Mouse (Mus musculus) left cerebral cortex, adult 2 months (tissue): Measurements from ENCODE around the gene Trio. TPM values are rescaled to one million over a fixed set of nuclear protein-coding genes. Genes with fewer than 3 reads are reported as not detected.
"Not testable (repeated sequence)": the region's sequence is repeated elsewhere in the genome, so short reads cannot be mapped to it uniquely, and the experiment has no call there.

Source experiments
- DNase-seq, 2 experiments: peaks; one replicate each; pipeline ENCODE4 v3.0.0; 2021 to 2022; ENCODE audit warnings: low spot score in 2 of 2, mixed read lengths in 1 of 2; ENCODE audit errors: extremely low spot score in 1 of 2
- H3K27ac ChIP-seq: fragments of 200-600 bp; 2 replicates; pipeline ENCODE4 v1.8.1; 2022
- H3K4me3 ChIP-seq: fragments of 200-600 bp; 2 replicates; pipeline ENCODE4 v1.8.1; 2022
- CTCF ChIP-seq: fragments of 200-600 bp; IDR thresholded peaks from 2 replicates; pipeline ENCODE4 v1.8.1; 2022; ENCODE audit warnings: antibody characterized with exemption, mild to moderate bottlenecking, moderate library complexity
- intact Hi-C: fragments of 180-260 bp; cut with DNase I; formaldehyde crosslinking; loops from one replicate; pipeline ENCODE4 v1.15.1; 2025
- total RNA-seq, 2 experiments: library from RNA; stranded (reverse); gene quantifications; 2 replicates each; pipeline ENCODE4 v1.2.3; 2021

Trio gene
- total RNA-seq, 2 experiments from 2014 or later: 252 to 279 TPM

DNA sequence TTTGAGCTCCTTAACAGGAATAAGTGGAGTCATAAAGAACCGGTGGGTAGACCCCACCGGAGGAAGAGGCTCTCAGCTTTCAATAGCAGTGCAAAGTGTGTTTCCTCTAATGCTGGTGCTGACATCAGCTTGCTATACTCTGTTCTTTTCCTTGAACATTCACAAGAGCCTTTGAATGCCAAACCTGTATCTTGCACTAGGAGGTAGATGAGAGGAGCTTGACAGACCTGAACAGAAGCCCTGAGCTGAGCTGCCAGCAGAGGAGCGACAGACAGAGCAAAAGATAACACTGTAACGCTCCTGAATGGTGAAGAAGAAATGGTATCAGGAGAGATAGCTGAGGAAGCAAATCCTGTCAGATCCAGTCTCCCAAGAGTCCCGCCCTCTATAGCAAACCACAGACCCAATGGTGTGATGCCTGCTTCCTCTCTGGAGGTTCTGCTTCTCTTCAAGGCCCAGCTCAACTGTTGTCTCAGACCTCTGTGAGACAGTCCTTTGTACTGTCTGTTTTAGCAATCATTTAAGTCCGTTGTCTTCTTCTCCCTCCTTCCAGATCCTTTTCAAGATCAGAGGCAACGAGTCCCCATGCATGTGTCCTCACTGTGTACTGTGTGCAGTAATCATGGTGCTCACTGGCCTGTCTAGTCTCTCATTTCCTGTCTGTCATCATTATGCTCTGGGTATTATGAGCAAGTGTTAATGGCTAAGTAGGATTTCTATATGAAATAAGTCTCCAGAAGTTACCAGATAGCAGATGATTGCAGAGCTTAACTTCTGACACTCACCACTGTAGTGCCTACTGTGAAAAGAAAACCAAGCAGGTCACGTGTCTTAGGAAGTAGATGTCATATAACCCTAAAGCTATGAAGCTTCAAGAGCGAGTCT lies 300.6 kb downstream of the Trio start:
- Histone ChIP-seq H3K4me3 (no peak overlapping the region), H3K27ac (0 out of 2 replicates have a peak overlapping the region, but pooled peaks have one; percentile 30)
- no peak for TF ChIP-seq CTCF
- intact Hi-C loops: no loop called here
- DNase-seq: no peak

DNA sequence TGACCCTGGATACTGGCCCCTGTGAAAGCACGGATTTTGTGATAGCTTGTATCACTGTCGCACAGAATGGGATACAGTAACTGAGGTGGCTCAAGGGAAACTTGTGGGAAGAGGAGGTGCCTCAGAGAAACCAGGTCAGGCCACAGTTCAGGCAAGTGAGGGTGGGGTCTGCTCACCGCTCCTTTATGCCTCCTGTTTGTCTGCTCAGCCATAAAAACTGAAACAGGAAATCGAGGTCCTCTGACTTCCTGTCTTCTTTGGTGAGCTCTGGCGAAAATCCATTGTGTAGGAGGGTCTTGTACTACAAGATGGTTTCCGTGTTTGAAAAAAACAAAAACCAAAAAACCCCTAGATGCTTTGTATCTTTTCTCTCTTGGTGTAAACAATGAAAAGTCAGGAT lies 301.4 kb downstream of the Trio start:
- intact Hi-C loops: no loop called here
- Histone ChIP-seq H3K27ac (no peak overlapping the region), H3K4me3 (no peak overlapping the region)
- no peak for DNase-seq
- TF ChIP-seq CTCF: no peak

DNA sequence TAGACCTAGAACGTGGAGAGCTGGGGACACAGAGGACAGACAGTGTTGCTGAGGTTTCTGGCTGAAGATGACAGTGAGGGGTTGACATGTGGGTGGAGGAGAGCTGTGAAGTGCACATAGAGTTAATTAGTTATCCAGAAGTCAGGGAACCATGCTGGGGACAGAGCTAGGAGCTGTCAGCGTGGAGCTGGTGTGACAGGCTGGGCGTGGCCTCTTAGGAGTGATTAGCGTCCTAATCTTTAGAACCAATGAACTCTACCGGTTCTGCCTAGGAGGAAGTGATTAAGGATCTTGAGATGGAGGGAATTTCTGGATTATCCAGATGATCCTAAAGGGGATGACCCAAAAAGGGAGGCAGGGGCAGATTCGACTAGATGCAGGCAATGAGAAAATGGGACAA lies 301.9 kb downstream of the Trio start:
- intact Hi-C loops: no loop called here

DNA sequence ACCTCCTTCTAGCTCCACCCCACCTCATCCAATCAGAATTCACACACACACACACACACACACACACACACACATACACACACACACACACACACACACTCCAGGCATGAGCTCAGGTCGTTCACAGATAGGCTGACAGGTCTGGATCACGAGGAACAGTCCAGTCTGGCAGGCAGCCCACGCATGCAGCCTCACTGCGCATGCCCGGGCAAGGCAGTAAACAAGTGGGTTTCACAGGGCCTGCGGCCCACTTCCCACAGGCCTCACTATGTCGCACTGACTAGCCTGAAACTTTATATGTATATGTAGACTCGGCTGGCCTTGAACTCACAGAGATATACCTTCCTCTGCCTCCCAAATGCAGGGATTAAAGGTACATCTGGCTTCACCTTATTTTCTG lies 305.4 kb downstream of the Trio start:
- H3K4me3 ChIP-seq, H3K27ac ChIP-seq, intact Hi-C loops, DNase-seq: not testable (repeated sequence)

More for the DNA sequence above, 301.9 kb downstream of the Trio start:
- TF ChIP-seq CTCF: no peak
- no peak overlapping the region for H3K4me3 ChIP-seq
- no peak for DNase-seq
- H3K27ac ChIP-seq: no peak overlapping the region

DNA sequence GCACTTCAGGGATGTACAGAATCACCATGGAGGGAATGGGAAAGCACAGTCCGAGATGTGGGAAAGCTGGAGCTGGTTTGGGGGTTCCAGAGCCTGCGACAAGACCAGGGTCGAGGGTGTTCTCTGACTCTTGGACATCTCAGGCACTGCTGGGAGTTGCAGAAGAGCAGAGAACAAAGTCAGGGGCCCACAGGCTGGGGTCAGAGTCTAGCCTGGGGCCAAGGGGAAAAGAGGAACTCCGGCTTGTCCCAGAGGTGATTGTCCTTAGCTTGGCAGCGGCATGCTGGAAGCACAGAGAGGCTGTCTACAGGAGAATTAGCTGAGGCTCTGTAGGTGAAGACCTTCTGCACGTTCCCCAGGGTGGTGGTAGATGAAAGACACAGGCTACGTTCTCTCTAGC lies 307.0 kb downstream of the Trio start:
- Histone ChIP-seq H3K4me3 (no peak overlapping the region), H3K27ac (no peak overlapping the region)
- intact Hi-C loops: no loop called here
- TF ChIP-seq CTCF: no peak
- DNase-seq: no peak

DNA sequence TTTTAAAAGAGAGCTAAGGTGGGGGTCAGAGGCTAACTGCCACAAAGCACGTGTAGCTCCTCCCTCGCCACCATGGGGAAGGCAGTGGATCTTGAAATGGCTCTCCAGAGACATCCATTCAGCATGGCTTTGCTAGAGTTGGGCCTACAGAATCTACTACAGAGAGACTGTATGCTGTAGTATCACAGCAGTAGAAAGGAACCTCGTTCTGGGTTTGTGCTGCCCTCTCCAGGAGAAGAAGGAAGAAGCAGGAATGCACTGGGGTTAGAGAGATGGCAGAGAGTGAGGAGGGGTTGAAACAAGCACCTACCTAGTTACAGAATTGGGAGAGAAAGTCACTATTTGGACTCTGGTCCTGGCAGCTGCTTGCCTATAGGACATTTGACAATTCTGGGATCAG lies 310.3 kb downstream of the Trio start:
- Histone ChIP-seq H3K4me3 (no peak overlapping the region), H3K27ac (no peak overlapping the region)
- peak; percentile 74 for TF ChIP-seq CTCF
- intact Hi-C loops: loop anchor here (1.0 kb wide), 1 partner anchor 56 kb away; no protein-coding TSS in a partner anchor
- DNase-seq: peak; percentile 49 to 56

DNA sequence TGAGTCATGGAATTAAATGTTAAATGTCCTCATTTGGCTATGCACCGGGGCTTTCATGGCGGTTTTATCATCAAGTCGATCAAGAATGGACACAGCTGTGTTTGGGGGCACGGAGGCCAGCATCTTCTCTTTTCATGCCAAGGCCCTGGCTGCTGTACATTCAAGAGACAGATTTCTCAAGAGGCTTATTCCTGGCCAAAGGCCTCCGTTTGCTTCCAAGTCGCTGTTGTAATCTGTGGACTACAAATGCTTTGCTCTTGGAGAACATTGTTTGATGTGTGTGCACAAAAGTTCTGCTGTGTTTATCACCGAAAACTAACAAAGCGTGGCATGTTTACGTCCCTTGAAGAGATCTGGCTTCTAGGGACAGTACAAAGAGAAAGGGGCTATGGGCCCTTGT lies 314.9 kb downstream of the Trio start:
- TF ChIP-seq CTCF: no peak
- DNase-seq: no peak
- intact Hi-C loops: no loop called here
- Histone ChIP-seq H3K4me3 (no peak overlapping the region), H3K27ac (no peak overlapping the region)

DNA sequence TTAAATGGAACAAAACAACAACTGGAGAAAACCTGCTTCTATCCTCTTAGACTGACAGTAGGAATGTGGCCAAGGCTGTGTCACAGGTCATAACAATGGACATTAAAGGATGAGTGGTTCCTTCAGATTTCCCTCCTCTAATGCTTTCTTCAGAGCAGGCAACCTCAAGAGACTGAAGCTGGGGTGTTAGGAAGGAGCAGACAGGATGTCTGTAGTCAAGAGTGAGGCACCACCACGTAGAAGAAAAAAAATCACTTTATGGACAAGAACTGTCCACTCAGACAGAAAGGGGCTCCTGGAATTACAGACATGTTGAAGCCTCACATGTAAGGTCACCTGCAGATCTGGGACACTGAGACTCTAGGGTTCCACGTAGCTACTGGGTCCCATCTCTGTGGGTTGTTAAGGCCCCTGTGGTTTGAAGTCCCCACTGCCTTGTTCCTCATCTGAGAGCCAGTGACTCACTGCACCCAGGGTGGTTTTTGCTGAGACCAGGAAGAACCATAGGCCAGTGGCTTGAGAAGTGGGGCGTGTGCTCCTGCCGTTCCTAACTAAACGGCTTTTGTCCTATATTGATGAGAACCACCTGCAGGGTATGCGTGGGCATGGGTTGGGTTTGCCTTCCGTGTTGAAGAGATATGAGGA lies 316.6 kb downstream of the Trio start:
- Histone ChIP-seq H3K4me3 (no peak overlapping the region), H3K27ac (no peak overlapping the region)
- TF ChIP-seq CTCF: no peak
- no peak for DNase-seq
- intact Hi-C loops: loop anchor here (5.0 kb wide), 1 partner anchor 402 kb away; no protein-coding TSS in a partner anchor

DNA sequence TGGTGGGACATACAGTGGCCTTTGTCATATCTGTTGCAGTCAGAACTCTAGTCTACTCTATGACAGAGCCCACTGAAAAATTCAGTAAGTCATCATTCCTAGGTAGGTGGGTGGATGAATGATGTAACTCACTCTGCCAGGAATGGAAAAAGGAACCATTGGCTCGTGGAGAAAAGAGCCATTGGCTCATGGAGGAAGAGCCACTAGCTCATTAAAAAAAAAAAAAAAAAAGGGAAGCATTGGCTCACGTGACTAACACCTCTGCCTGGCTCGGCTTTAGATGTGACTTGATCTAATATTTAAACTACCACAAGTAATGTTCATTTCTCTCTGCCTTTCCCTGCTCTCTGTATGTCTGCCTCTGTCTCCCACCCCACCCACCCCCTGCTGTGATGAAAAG lies 317.1 kb downstream of the Trio start:
- no peak overlapping the region for H3K4me3 ChIP-seq
- TF ChIP-seq CTCF: no peak
- H3K27ac ChIP-seq: no peak overlapping the region
- intact Hi-C loops: loop anchor here (5.0 kb wide), 1 partner anchor 401 kb away; no protein-coding TSS in a partner anchor
- DNase-seq: no peak

DNA sequence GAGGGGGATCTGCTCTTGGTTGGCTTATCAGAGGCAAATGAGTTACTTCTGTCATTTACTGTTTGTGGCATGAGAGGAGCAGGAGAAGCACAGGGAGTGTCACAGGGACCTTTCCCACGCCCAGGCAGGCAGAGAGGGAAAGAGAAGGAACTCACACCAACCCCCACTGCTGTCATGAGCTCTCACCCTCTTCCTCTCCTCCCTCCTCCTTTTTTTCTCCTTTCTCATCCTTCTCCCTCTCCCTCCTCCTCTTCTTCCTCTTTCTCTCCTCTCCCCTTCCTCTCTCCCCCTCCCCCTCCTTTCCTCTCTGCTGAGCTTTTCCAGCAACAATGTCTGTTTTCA lies 322.7 kb downstream of the Trio start:
- intact Hi-C loops: no loop called here
- H3K4me3 ChIP-seq: no peak overlapping the region
- no peak for DNase-seq
- H3K27ac ChIP-seq: peak overlapping the region; percentile 32; the same call in 1 of the 2 replicates
- TF ChIP-seq CTCF: no peak

DNA sequence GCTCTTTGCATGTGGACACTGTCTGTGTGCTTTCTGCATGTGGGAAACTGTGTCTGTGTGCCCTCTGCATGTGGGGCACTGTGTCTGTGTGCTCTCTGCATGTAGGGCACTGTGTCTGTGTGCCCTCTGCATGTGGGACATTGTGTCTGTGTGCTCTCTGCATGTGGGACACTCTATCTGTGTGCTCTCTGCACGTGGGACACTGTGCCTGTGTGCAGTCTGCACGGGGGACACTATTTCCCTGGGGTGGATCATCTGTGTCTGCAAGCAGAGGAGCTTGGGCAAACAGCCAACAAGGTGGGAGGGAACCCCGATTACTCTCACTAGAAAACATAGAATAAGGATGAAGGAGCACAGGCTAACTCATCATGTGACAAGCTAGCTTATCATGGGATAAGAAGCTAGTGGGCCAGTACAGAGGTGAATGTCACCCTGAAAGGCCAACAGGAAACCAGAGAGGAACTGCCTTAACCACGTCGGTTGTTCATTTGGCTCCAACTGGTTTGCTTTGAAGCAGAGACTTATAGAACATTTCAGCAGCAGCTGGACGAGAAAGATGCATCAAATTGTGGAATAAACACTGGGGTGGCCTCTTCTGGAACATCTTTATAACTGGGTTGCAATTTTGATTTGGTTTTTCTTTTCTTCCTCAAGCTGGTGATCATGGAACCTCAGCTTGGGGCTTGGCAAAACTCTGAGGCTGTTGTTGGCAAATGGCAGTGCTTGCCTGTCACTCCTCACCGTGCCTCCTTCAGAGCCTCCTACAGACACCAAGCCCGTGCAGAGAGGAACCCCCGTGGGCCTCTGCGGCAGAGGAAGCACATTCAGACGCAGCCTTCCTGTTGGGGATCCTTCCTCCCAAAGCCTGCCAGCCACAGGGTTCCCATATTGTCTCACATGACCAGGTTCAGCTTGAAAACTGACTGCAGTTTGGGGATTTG lies 323.3 kb downstream of the Trio start:
- no peak for TF ChIP-seq CTCF
- peak in 1 of 2 experiments; percentile 54 for DNase-seq
- intact Hi-C loops: no loop called here
- Histone ChIP-seq H3K27ac (peak overlapping the region; percentile 32; the same call in 1 of the 2 replicates), H3K4me3 (no peak overlapping the region)

DNA sequence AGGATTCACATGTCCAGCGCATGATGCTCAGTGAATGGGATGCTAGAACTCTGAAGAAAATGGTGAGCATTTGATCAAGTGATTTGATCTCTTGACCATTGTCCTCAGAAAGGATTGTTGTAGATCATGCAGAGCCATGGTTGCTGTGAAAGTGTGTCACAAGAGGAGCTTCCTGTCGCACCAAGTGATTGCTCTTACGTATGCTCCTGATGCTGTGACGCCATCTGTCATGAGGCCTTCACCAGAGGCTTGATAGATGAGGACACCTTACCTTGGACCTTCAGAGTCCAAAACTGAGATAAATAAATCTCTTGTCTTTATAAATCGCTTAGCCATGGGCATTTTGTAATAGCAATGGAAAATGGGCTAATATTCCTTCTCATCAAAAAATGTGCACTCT lies 328.0 kb downstream of the Trio start:
- H3K4me3 ChIP-seq: no peak overlapping the region
- H3K27ac ChIP-seq: no peak overlapping the region
- intact Hi-C loops: no loop called here
- DNase-seq: no peak
- TF ChIP-seq CTCF: no peak
